Mouse (Mus musculus) neural tube, embryonic 10.5 days (tissue): Measurements from ENCODE around the gene Sept9.
A peak's percentile ranks its signal among the peaks of the same experiment; 100 is the strongest.

Experiments
- DNase-seq: peaks from one replicate; pipeline ENCODE4 v3.0.0-alpha.2; 2017; ENCODE audit warnings: low spot score; ENCODE audit errors: extremely low spot score

Gene Sept9

DNA sequence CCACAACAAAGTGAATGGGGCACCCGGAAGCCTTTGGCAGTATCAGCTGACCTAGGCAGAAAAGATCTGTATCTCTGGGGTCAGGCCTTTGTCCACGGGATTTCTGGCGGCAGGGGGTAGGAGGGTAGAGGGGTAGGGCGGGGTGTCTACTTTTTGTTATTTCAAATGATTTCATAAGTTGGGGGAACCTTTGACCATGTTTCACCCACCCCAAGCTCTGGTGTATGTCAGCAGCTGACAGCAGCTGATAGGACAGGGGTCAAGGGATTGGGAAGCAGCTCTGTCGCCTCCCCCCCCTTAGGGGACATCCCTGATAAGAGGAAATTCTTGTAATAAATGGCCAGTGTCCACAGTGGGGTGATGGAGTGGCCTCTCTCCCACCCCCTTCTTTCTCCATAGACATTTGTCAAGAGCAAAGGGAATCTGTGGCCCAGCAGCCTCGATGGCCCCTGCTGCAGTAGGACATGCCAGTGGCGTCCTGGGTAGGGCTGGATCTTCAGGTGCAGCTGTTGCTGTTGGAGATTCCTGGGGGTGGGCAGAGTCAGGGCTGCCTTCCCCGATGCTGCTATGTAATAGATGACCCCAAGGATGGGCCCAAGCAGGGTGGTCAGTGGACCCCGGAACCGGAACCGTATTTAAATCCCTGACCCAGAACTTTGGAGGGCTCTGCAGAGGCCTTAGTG, 145.0 kb downstream of the Sept9 start:
- DNase-seq = no peak

- DNase-seq = no peak
Measured at GRCm38 (mm10) chr11:117345022-117345765, 145.7 kb downstream of the Sept9 start.

- DNase-seq = no peak
Measured at GRCm38 (mm10) chr11:117347256-117347655, 147.8 kb downstream of the Sept9 start.

GRCm38 (mm10) chr11:117348429-117349103, 149.1 kb downstream of the Sept9 start:
- DNase-seq = no peak

DNA sequence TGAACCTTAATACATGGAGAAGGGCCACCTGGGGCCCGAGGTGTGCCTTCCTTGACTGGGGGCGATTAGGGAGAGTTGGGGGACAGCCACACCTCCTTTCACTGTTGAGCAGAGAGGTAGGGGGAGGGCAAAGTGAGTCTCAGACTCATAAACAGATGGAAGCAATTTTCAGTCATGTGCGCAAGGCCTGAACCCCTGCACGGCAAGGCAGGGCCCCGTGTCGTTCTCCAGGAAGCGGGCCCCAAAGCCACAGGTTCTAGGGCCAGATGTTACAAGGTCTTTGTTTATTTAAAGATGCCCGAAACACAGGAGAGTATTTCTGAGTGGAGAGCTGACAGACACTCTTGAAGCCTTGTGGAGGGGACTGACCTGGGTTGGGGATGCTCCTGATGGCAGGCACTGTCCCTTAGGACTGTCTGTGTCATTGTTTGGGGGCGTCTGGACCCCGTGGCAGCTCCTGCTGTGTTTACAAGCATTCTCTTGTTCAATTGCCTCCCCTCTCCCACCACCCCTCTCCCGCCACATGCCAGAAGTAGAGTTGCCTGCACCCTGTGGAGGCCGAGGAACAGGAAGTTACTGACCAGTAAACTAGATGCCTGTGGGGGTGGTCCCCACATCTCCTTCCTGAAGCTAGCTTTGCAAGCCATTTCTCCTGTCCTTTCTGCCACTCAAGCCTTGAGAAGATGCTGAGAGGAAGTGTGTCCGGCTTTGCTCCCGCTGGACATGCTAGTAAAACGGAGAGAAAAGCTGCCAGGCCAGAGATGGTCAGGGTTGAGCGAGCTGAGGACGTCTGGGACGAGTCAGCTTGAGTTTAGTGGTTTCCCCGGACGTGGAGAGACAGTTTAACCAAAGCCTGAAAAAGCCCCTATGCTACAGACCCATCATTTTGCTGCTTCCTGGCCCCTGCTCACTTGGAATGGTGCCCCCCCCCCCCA, 150.2 kb downstream of the Sept9 start:
- DNase-seq = no peak

DNA sequence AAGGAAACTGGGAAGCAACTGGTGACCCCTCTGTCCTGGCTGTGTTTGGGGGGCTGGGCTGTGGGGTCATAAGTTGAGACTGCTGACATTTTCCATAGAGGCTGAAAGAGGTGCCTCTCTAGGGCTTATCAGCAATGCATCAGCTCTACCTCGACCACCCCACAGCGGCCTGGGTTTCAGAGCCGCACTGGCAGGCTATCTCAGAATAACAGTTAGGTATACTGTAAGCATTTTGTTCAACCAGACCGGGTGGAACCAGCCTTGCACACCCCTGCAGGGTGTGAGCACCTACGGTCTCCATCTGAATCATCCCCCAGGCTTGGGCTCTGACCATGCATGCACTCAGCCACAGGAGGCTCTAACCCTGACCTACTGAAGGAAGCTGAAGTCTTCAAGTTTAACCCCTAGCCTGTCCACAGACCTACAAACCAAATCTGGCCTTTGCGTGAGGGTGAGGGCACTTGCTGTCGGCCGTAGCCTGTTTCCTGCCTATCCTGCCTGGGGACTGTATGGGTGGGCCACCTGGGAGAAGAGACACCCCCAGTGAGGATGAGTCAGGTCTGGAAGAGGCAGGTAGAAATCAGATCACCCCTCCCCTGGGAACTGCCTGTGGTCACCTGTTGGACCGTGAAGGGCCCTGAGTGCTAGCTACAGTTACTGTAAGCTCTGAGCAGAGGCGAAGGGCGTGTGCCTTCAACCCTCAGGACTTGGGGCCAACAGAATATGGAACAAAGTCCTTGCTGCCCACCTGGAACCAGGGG, 151.2 kb downstream of the Sept9 start:
- no peak for DNase-seq

DNA sequence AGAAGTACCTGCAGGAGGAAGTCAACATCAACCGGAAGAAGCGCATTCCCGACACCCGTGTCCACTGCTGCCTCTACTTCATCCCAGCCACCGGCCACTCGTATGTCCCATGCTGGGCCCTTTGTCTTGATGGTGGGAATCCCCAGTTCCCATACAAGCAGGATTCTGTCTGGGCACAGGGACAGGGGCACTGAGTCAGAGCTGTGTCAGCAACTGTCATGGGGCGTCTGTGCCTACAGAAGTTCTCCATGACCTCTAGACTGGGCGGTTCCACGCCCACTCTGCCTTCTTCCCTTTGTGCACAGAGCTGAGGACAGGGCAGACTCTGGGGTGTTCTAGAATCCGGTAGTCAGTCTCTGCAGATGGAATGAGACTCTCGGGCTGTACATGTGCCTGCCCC, 153.7 kb downstream of the Sept9 start:
- DNase-seq = no peak

- no peak for DNase-seq
Measured at GRCm38 (mm10) chr11:117354107-117354506, 154.6 kb downstream of the Sept9 start.

DNA sequence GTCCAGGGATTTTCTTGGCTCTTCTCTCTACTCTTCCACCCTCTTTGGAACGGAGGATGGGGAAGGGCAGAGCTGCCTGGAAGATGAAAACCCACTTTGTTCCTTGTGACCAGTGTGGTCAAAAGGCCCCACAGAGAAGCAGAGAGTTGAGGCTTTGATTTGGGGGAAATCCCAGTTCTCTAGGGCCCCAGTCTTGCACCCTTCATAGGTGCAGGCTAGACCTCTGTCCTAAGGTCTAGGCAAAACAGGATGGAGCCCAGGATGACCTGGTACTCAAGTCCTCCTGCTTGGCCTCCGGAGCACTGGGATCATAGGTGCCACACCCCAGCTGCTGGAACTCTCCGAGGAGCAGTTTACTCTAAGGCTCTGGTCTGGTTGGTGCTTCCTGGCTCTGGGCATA, 157.5 kb downstream of the Sept9 start:
- no peak for DNase-seq

GRCm38 (mm10) chr11:117357916-117358639, 158.6 kb downstream of the Sept9 start:
- peak; percentile 98 for DNase-seq

DNA sequence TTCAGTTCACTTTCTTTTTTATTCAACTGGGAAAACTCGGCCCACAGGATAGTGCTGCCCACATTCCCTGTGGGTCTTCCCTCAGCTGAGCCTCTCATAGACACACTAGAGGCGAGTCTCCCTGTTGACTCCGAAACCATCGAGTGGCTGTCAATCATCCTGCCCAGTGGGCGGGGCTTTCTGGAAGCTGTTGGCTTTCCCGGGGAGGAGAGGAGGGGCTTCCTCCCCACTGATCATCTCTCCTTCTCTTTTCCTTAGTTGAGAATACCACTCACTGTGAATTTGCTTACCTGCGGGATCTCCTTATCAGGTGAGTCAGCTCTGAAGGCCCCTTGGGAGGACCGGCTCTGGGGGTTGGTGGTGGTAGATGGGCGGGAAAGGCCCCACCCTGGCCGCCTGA, 159.7 kb downstream of the Sept9 start:
- no peak for DNase-seq

DNA sequence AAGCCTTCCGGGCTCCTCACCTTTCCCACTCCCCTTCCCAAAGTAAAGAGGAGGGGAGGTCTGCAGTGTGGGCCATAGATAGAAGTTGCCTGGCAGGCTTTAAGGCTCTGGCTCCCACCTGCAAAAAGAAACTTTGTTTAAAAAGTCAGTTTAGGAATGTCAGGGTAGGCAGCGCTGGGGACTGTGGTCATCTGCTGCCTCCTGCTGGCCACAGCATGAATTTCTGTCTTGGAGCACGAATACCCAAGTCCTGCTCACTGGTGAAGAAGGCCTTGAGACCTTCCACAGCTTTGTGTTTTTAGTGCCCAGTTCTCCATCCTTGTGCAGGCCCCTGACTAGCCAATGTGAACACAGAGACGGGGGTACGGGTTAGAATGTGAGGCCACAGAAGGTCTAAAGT, 160.4 kb downstream of the Sept9 start:
- peak; percentile 69 for DNase-seq

DNA sequence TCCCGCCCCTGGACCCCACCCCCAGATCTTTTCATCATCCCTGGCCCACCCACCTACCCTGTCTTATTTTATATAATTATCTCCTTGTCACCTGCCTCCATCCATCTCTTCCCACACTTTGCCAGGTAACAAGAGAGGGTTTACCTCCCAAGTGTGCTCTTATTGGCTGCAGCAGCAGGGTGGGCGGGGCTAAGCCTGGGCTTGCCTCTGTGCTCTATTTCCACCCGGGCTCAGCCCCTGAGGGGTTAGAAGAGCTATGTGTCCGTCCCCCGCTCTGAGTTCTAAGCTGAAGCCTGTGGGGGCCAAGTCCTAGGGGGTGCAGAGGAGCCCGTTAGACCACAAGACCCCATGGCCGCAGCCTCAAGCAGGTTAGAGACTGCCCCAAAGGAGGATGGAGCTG, 161.1 kb downstream of the Sept9 start:
- DNase-seq = no peak

GRCm38 (mm10) chr11:117362307-117362706, 162.8 kb downstream of the Sept9 start:
- no peak for DNase-seq

GRCm38 (mm10) chr11:117363918-117364317, 164.5 kb downstream of the Sept9 start:
- DNase-seq = no peak

GRCm38 (mm10) chr11:117366426-117366825, 167.0 kb downstream of the Sept9 start:
- DNase-seq = no peak

DNA sequence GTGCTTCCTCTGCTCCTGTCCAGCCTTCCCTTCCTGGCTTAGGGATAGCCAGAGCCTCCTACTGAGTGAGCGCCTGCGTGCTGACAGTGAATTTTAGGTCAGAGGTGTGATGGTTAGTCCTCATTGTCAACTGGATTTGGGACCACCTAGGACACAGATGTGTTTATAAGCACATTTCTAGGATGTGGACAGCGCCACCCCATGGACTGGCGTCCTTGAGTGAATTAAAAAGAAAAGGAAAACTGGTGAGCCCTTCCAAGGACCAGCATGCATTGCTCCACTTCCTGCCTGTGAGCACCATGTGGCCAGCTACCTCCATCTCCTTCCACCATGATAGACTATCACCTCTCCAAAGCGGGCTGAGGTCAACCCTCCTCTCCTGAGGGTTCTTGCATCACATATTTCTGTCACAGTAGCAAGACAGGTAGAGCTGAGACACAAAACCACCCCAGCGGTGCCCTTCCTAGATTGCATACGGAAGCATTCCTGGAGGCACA, 167.4 kb downstream of the Sept9 start:
- no peak for DNase-seq

- no peak for DNase-seq
Measured at GRCm38 (mm10) chr11:117367937-117368336, 168.5 kb downstream of the Sept9 start.

DNA sequence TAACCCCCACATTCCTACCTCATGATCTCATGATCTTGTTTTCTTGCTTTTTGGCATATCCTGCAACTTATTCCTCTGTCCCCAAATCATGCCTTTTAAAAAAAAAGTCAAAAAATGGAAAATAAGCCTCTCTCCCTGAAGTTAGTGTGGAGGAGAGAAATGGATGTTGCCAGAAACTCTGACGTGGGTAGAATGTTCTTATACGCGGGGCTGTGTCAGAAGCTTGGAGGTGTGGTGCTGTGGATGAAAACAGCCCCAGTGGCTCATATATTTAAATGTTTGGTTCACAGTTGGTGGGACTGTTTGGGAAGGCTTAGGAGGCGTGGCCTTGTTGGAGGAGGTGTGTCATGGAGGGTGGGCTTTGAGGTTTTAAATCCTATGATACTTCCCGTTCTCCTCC, 169.9 kb downstream of the Sept9 start:
- DNase-seq = no peak
